Mouse (Mus musculus): ENCODE measurements at regions not wholly inside any gene's neighbourhood (a gene's known extent, or its start where the extent isn't known, plus 50 kb on each side); places are given as distances from the start of the nearest gene placed in this dataset.

DNA sequence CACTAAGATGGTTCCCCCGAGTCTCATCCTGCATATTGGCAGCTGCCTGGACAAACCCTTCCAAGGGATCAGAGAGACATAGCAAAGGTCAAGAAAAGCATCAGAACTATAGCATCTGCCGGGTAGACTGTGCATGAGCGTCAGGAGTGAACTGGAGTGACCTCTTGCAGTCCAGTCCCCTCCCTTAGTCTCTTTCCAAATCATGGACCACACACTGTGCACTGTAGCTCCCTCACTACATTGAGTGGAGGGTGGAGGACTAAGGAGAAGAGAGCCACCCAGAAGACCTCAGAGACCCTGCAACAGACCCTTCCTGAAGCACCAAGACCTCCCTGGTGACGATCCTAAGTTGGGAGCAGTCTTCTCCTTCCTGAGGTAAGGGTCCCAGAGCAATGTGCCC is 107.8 kb upstream of the Cd93 start:
- no peak for DNase-seq

DNA sequence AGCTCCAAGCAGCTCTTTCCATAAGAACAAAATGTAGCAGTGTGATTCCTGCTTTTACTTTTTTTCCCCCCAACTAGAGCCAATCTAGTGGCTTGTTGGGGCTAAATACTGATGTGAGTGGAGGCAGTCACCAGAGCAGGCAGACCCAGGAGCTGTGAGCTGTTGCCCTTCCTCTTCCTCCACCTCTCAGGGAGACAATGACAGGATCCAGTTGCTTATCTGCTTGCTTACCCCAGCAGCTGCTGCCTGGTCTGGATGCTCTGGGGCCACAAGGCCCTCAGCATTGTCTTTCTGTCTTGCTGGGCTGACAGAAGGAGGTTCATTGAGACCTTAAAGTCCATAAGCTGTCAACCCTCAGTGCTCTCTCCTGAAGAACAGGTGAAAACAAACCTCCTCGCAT is 106.3 kb upstream of the Cd93 start:
- DNase-seq, result no peak

DNA sequence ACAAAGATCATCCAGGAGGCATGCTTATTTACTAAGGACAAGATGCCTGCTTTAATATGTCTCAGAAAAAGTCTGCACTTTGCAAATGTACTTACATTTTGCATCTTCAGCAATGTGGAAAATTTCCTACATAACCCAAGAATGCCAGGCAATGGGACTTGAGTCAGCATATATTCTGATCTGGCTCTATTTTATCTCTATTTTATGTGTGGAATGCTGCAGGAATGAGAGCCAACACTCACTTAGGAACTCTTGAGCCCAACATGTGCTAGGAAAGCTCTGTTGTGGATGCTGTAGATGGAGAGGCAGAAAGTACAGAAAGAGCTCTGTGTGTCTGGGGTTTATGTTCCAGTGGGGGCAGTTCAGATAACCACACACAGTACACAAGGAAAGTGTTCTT is 99.0 kb upstream of the Cd93 start:
- DNase-seq, result no peak

DNA sequence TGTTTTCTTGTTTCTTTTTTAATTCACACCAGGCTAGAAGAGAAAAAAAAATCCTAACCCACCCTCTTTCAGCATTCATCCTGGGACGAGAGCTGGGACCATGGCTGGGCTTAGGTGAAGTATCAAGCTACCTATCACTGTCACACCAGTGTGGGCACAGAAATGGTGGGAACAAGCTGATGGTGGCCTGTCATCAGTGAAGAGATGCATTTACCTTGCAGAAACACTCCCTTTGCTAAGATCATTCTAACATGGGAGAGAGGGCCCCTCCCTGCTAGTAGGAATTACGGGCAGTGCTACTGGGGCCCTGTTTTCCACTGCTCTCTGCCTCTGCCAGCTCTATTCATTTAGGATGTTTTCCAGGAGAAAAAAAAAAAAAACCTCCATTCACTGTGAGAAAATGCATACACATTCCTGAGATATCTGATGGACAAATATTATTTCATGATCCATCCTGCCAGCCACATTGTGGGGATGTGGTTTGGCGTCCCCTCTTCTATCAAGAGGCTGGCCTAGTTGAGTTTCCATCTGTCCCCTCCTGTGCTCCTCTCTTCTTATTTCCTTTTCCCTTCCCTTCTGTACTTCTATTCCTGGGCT is 94.6 kb upstream of the Cd93 start:
- DNase-seq, result no peak

DNA sequence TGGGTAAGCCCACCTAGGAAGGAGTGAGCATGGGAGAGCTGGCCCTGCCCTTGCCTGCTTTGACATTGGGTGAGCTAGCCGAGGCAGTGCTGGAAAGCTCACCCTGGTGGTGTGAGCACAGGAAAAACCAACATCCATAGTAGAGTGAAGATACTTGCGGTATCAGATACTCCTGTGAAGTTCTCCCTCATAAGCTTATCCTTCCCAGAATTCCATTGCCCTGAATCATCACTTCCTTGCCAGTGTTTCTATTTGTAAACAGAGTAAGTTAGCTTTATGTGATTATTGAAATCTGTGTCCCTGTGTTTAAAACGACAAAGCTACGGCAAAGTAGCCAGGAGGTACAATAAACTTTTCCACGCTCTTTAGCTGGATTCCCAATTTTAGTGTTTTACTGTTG is 93.9 kb upstream of the Cd93 start:
- no peak for DNase-seq

DNA sequence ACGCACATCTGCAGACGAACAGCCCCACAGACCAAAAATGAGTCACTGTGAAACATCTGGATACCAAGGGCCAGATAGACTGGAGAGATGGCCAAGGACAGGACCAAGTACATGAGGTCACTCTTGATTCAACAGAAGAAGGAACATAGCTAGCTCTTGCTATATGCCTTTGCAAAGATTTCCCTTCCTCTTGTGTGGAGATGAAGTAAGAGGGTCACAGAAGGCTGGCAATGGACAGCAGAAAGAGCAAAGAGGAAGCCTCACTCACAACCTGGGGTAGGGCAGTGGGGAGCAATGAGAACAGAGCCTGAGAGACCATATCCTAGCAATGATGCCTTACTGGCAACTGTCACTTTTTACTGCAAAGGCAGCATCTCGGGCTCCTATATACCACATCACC is 93.2 kb upstream of the Cd93 start:
- DNase-seq, result no peak

DNA sequence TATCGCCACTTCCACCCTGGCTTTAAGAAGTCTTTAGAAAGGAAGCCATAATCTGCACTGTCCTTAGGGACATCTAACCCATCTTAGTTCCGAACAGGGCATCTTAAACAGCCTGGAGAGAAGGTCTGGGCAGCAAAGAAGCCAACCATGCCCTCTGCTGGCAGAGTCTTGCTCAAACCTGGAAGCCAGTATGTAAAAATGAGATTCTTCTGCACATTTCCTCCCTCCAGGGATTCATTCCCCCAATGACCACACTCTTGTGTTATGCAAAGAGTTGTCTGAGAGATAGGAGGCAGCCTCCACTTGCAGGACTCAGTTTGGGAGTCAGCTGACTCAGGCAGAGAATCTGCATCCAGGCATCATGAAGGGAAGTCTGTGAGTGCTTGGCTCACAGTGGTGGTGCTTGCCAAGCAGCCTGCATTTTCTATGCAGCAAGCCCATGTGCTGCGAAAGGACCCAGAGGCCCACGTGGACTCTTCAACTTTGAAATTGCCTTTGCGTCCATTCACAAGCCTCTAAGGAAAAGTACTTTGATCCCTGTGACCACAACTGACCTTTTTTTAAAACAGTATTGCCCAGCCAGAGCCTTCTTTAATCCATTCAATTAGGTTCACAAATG is 92.3 kb upstream of the Cd93 start:
- DNase-seq, result peak; percentile 29 to 46

DNA sequence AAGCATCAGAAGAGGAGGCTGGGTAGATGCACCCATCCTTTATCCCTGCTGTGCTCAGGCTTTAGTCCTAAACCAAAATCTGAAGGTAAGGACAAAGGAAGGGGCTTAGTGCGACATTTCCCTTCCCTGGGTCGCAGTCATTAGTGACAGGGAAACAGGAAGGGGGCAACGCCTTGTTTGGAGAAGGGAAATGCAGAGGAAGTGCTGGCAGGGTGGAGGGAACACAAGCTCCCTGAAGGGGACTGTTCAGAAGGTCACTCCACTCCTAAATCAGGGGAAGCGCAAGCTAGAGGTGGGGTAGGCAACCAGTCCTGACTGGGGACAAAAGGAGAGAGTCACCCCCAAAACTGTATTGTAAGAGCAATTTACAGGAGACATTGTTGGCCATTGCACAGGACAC is 88.7 kb upstream of the Cd93 start:
- DNase-seq, result no peak

DNA sequence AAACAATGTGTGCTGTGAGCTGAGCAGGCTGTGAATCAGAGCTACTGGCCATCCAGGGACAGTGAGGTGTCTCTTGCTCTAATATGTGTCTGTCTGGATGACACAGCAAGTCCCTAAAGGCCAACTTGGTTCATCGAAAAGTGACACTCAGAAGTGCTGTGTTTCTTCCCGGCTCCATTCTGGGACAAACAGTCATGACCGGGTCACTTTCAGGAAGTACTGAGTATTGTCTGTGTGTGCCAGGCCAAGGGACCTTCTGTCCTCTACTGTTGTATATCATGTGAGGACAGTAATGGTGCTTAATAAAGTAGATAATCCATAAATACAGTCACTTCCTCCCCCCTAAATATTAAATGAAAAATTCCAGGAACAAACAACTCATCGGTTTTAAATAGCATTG is 87.2 kb upstream of the Cd93 start:
- DNase-seq, result no peak

DNA sequence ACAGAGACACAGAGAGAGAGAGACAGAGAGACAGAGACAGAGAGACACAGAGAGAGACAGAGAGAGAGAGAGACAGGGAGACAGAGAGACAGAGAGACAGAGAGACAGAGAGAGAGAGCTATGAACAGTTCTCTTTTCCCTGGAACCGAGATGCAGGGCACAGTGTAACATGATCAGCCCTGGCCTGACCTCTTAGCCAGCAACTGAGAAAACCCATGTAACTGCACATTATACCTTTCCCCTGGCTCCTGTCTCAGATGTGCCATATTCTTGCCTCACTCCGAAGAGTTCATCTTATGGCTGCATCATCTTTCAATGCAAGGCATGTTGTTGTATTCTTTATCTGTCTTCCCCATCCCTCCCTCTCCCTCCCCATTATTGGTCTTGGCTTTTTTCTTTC is 86.5 kb upstream of the Cd93 start:
- no peak for DNase-seq

DNA sequence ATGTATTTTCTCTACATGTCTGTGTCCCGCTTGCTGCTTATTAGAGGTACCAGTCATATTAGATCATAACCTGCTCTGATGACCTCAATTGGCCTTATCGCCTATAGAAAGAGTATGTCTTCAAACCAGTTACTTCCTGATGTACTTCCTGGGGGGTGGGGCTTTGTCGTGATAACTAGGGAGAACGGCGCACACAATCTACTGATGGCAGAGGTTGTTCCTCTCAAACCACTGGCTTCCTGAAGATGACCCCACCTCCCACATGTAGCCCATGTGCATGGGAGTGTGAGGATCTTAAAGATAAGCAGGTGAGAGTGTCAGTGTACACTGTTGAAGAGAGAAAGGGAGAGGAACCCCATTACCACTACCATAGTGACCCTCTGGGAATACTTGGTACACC is 84.4 kb upstream of the Cd93 start:
- DNase-seq, result no peak

DNA sequence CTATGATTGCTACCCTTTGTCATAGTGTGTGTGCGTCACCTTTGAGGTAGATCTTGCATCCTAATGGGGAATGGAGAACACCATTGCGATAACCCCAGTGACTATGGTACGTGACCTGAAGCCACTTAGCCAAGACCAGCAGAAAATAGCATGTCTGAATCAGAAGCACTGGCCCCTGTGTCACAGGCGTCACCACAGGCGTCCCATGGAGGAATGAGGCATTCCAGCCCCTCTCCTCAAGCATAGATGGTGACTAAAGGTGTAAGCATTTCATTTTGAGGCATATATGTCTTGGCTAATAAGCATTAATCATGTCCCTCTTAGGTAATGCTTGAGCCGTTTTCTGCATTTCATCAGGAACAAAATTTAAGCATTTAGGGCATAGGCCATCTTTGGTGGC is 82.1 kb upstream of the Cd93 start:
- no peak for DNase-seq

DNA sequence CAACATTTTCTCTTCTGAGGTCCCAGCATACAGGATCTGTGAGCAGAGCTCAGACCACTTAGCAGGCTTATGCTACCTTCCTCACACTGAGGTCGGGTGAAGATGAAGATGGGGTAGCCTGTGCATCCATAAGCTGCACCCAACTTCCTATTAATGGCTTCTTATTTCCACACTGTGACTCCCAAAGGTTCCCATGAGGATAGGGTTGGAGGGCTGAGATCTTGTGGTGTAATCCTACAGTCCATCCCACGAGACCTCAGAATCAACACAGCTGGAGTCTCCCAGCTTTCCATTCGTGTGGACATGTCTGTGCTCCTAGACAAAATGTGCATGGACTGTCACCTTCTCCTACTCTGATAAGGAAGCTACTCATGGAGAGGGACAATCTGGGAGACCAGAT is 80.0 kb upstream of the Cd93 start:
- DNase-seq, result no peak

DNA sequence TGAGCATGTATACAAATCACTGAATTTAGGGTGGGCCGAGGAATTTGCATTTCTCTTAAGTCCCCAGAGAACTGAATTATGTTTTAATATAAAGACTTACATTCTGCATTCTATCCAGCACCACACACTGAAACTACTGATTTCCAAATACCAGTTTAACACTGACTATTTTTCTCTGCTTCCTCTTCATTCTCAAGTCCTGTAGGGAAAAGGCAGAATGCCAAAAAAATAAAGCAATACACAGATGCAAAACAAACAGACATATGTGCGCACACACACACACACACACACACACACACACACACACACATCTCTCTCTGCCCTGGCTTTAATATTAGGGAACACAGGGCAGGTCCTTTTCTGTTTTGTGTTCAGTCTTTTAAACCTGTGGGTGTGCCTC is 79.6 kb upstream of the Cd93 start:
- no peak for DNase-seq

DNA sequence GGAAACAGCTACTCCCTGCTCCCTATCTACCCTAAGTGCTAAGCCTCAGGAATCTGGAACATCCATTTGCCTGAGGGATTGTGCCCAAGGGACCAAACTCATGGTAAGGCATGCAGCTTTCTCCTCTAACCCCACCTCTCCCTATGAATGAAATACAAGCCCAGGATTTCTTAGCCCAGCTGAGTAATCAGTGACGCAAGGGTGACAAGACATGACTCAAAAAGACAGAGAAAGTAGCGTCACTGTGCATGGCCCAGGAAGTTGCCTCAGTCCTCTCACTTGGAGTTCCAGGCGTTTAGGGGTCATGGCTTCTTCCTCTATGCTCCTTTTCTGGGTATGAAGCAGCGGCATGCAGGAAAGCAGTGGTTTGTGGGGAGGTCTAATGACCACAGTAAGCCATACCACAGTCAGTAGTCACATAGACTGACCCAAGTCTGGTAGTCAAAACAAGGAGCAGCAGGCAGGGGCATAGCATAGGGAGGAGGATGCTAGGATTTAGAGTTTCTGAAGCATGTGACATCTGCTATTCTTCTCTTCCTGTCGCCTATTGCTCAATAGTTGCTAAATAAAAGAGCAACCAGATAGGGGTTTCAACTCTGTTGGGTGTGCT is 78.7 kb upstream of the Cd93 start:
- no peak for DNase-seq

DNA sequence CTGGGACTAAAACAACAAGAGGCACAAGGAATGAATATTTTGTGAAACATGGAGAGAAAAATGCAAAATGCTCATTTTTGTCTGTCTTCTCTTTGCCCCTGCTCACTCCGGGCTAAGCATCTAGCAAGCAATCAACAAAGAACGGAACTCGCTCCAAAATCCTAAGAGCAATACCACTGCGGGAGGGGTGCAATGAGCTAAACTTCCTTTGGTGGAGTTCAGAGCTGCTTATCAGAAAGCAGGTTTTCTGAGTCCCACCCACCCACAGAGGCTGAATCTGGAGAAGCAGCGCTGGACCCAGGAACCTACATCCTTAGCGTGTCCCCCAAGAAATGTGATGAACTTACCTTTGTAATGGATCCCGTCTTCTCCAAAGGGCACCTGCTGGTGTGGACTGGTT is 76.9 kb upstream of the Cd93 start:
- no peak for DNase-seq

DNA sequence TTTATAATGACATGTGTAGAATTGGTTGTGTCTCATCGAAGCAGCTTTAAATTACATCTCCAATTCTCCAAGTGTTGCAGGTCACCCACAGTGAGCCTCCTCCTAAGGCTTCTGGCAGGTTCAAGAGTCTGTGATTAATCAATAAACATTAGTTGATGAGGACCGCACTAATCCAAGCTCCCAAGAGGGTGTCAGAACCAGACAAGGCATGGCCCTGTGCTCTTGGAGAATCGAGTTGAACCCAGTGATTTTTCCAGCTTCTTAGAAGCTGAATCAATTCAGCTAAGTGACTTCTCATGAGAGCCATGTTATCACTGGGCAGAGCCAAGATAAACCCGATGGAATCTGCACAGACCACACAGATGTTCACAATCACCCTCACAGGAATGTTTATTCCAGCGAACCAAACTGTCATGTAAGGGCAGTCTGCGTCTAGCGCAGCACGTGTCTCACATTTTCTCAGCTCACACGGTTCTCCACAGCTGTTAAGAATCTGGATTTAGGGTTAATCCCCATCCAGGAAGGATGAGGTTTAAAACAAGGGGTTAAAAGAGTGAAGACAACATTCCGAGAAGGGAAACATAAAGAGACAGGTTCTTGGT is 76.4 kb upstream of the Cd93 start:
- no peak for DNase-seq

DNA sequence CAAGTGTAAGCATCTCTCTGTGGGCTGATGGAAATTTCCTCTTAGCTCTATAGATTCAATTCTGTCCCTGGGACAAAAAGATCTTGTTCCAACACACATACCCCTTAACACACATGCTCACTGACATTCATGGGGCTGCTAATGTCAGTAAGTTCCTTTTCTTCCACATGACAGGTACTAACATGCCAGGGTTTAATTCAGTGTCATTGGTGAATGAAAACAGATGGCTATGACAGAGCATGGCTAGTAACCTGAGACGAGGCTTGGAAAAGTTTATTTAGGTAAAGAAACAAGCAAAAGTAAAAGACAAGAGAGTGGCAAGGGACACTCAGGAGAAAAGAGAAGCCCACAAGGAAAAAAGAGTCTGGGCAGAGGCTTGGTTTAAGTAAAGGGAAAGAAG is 74.5 kb upstream of the Cd93 start:
- no peak for DNase-seq

DNA sequence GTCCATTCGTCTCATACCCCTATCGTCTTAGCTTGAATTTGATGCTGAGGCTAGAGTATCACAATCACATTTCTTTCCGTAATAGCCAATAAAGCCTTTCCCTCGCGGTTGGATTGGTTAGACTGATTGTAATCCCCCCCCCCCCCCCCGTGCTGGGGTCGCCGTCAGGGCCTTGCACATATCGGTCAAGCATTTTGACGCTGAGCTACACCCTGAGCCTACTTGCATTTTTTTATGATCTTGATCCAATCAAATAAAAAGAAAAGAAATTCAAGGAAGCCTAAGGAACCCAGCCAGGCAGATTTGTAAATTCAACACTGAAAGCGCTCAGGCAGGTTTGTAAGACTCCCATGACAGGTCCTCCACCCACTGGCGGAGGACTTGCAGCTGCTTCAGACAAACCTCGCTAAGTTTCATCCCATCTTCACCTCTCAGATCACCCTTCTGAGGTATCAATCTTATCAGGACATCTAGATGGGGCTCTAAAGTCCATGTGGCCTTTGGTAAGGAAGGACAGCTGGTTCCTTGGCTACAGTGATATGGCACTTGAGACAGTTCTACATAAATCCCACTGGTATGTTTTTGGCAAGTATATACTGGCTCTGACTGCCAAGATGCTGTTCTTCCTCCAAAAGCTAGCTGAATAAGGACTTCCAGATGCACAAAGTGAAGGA is 66.8 kb upstream of the Cd93 start:
- peak in 1 of 2 experiments; percentile 13 for DNase-seq

DNA sequence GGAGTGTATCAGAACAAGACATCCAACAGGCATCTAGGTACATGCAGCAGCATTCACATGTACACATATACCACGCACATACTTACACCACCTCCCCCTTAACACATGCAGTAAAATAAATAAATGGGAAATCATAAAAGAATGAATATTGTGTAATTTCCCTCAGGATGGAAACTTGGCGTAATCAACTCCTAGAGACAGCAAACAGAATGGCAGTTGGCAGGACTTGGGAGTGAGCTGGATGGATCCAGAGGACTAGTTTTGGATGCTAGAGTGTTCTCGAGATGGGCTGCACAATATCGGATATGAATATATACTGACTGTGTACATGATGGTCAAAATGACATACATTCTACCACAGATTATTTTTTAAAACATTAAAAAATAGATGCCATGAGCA is 66.0 kb upstream of the Cd93 start:
- DNase-seq, result no peak

DNA sequence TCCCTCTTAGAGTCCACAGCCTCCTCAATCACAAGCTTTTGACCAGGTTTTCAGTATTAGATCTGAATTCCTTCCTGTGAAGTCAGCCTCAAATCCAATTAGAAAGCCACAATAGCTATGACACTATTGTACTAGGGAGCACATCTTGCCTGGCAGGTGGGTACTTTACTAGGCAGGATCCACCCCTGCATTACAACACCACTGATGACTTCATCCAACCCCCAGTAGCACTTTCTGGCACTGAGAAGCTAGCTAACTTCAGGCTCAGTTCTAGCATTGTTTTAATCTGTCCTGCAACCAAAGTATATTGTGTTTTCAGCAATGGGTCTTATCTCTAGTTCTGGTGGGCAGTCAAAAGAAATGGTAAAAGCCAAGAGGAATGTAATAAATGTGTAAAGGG is 64.2 kb upstream of the Cd93 start:
- DNase-seq, result no peak

DNA sequence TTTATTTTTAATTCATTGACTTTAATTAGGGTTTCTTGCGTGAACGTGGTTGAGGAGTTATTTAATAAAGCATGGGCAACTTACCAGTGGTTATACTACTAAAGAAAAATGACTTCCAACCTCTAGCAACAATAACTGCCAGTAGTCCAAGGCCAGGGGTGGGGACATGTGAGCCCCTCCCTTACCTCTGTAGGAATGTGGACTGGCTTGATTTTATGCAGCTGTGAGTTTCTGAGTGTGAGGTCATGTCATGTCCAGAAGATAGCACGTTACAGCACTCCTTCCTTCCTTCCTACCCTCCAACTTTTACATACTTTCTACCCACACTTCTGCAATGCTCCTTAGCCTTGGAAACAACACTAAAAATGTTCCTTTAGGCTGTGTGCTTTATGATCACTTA is 63.6 kb upstream of the Cd93 start:
- no peak for DNase-seq

DNA sequence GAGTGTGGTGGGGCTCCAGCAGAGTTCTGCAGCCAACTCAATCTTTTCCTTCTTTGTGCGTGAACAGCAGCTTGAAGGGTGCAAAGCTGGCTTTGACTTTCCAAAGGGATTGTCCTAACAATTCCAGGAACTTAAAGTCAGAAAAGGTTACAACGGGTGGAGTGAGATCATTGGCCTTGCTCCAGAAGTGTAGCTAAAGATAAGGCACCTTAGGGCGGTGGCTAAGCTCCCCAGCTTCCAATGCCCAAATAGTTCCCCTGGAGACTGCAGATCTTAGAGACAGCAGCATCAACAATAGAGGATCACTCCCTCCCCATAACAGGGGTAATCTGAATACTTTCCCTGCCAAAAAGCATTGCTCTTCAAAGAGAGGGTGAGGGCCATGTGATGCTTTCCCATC is 62.3 kb upstream of the Cd93 start:
- DNase-seq, result no peak
